Mouse (Mus musculus) cerebellum, adult 2 months (tissue): ENCODE data around the gene 1110065P20Rik. TPM values are rescaled to one million over a fixed set of nuclear protein-coding genes. Genes with fewer than 3 reads are reported as not detected.
A peak's percentile ranks its signal among the peaks of the same experiment; 100 is the strongest.

Source experiments
- DNase-seq, 2 experiments: peaks; one replicate each; pipeline ENCODE4 v3.0.0; 2021
- H3K27ac ChIP-seq: fragments of 200-500 bp; 2 replicates; pipeline ENCODE4 v1.5.1; 2012; ENCODE audit warnings: low read length, control low read depth, inconsistent platforms; ENCODE audit not compliant: insufficient read depth
- H3K27me3 ChIP-seq: fragments of 200-500 bp; 2 replicates; pipeline ENCODE4 v1.6.1; 2012; ENCODE audit warnings: inconsistent platforms, mild to moderate bottlenecking, low read length, moderate library complexity; ENCODE audit not compliant: control insufficient read depth, insufficient read depth
- H3K4me1 ChIP-seq: fragments of 200-500 bp; 2 replicates; pipeline ENCODE4 v1.6.1; 2011; ENCODE audit warnings: low read length; ENCODE audit not compliant: control insufficient read depth, insufficient read depth
- H3K4me3 ChIP-seq: fragments of 200-500 bp; replicated peaks from 2 replicates; pipeline ENCODE3; 2011; ENCODE audit warnings: mild to moderate bottlenecking, low read depth, low read length, control low read depth; ENCODE audit not compliant: insufficient read depth
- CTCF ChIP-seq: fragments of 200-500 bp; IDR thresholded peaks from 2 replicates; pipeline ENCODE4 v1.5.1; 2011; ENCODE audit warnings: low read depth, mild to moderate bottlenecking, control low read depth, low read length, moderate library complexity, borderline replicate concordance; ENCODE audit not compliant: insufficient read depth
- POLR2A ChIP-seq: fragments of 200-500 bp; IDR thresholded peaks from 2 replicates; pipeline ENCODE4 v1.6.1; 2011; ENCODE audit warnings: low read length, control low read depth, borderline replicate concordance; ENCODE audit not compliant: insufficient read depth
- WGBS: fragments of 180-500 bp; shearing (Covaris S2); methylation state at CpG from one replicate; pipeline ENCODE4 v1.1.7; 2018; 5-methylcytosine and 5-hydroxymethylcytosine counted together
- polyA plus RNA-seq: library from polyadenylated mRNA; depleted of rRNA; stranded (reverse); fragments of >200 nt; gene quantifications from 2 replicates; pipeline ENCODE4 v1.2.3, GENCODE M21; 2012

The 1110065P20Rik gene
- polyA plus RNA-seq, 1 experiment, result 85.5 TPM

- Histone ChIP-seq H3K4me3 (no peak overlapping the region), H3K27me3 (no peaks in the 10 kb centered on the region), H3K27ac (no peak overlapping the region), H3K4me1 (peaks cover 5% of the 10 kb centered on the region; the same call in 1 of the 2 replicates)
- TF ChIP-seq CTCF (no peak), POLR2A (no peak)
- no peak for DNase-seq
- WGBS, result 85% methylated on average over 8 of the region's 8 CpGs
These were observed 5.3 kb upstream of the 1110065P20Rik start for GRCm38 (mm10) chr4:124856294-124856693.

- TF ChIP-seq CTCF (no peak), POLR2A (peak; percentile 46; the same call in 1 of the 2 replicates)
- Histone ChIP-seq H3K27me3 (no peaks in the 10 kb centered on the region), H3K4me3 (peak within 1 kb of the TSS; percentile 63), H3K27ac (peak within 1 kb of the TSS; percentile 84), H3K4me1 (peaks cover 5% of the 10 kb centered on the region)
- 1% methylated on average over 79 of the region's 90 CpGs for WGBS
- DNase-seq, result peak; percentile 94 to 96
These were observed 609 bp downstream of the 1110065P20Rik start, which contains the start of gene Yrdc for GRCm38 (mm10) chr4:124850261-124850913. TSS of gene Yrdc (plus strand) at chr4:124850679.

GRCm38 (mm10) chr4:124849631-124850260 lies 1.2 kb downstream of the 1110065P20Rik start:
- under 1% methylated on average over 24 of the region's 24 CpGs for WGBS
- peak; percentile 59 to 67 for DNase-seq
- TF ChIP-seq CTCF (no peak), POLR2A (no peak)
- Histone ChIP-seq H3K4me1 (peaks cover 5% of the 10 kb centered on the region), H3K27me3 (no peaks in the 10 kb centered on the region), H3K4me3 (peak overlapping the region; percentile 63), H3K27ac (peak overlapping the region; percentile 84)

- Histone ChIP-seq H3K27ac (no peak overlapping the region), H3K27me3 (no peaks in the 10 kb centered on the region), H3K4me1 (peaks cover 5% of the 10 kb centered on the region), H3K4me3 (no peak overlapping the region)
- no peak for TF ChIP-seq POLR2A
- peak; percentile 83 for TF ChIP-seq CTCF
- peak; percentile 78 to 87 for DNase-seq
- WGBS, result 2% methylated on average over 8 of the region's 8 CpGs
These were observed 3.4 kb downstream of the 1110065P20Rik start for GRCm38 (mm10) chr4:124847573-124847972.

- TF ChIP-seq POLR2A (no peak), CTCF (peak; percentile 88)
- H3K27ac ChIP-seq, result no peak overlapping the region
- DNase-seq, result peak; percentile 32 to 44
- WGBS, result 55% methylated on average over 11 of the region's 11 CpGs
- H3K27me3 ChIP-seq, result no peaks in the 10 kb centered on the region
- H3K4me1 ChIP-seq, result no peaks in the 10 kb centered on the region; the same call in none of the 2 replicates
- no peak overlapping the region for H3K4me3 ChIP-seq
These were observed 7.5 kb downstream of the 1110065P20Rik start for GRCm38 (mm10) chr4:124843493-124843892.

GRCm38 (mm10) chr4:124840998-124841397 lies 10.0 kb downstream of the 1110065P20Rik start:
- Histone ChIP-seq H3K4me1 (no peaks in the 10 kb centered on the region; the same call in 1 of the 2 replicates), H3K27me3 (no peaks in the 10 kb centered on the region), H3K4me3 (no peak overlapping the region), H3K27ac (no peak overlapping the region)
- no peak for DNase-seq
- TF ChIP-seq POLR2A (no peak), CTCF (no peak)
- WGBS, result 97% methylated on average over 1 of the region's 1 CpGs

- Histone ChIP-seq H3K27ac (no peak overlapping the region), H3K27me3 (no peaks in the 10 kb centered on the region), H3K4me1 (no peaks in the 10 kb centered on the region), H3K4me3 (no peak overlapping the region)
- TF ChIP-seq CTCF (no peak), POLR2A (no peak)
- WGBS, result 20% methylated on average over 14 of the region's 14 CpGs
- DNase-seq, result no peak
These were observed 12.8 kb downstream of the 1110065P20Rik start for GRCm38 (mm10) chr4:124838035-124838700.

GRCm38 (mm10) chr4:124832796-124833195 lies 18.2 kb downstream of the 1110065P20Rik start:
- Histone ChIP-seq H3K4me3 (no peak overlapping the region), H3K27me3 (no peaks in the 10 kb centered on the region), H3K4me1 (no peaks in the 10 kb centered on the region), H3K27ac (no peak overlapping the region)
- DNase-seq, result no peak
- TF ChIP-seq POLR2A, result no peak
- TF ChIP-seq CTCF, result no peak
- whole genome bisulfite sequencing, result 96% methylated on average over 10 of the region's 10 CpGs
